Mouse (Mus musculus) stomach, embryonic 14.5 days (tissue): ENCODE measurements around the gene Khdc1a. TPM values are rescaled to one million over a fixed set of nuclear protein-coding genes. Genes with fewer than 3 reads are reported as not detected.
A peak's percentile ranks its signal among the peaks of the same experiment; 100 is the strongest.
"Not testable (repeated sequence)": the region's sequence is repeated elsewhere in the genome, so short reads cannot be mapped to it uniquely, and the experiment has no call there.

Source experiments
- ATAC-seq: fragments of 200-750 bp; cut with Nextera tagmentation; 2 replicates; pipeline ENCODE4 v1.8.0; 2017; ENCODE audit warnings: low read depth, moderate TSS enrichment; ENCODE audit not compliant: insufficient number of reproducible peaks, insufficient read depth, low FRiP score
- H3K27ac ChIP-seq: fragments of 300-500 bp; sonication (generic); 2 replicates; pipeline ENCODE4 v1.5.1; 2014; ENCODE audit warnings: mild to moderate bottlenecking, low read length, moderate library complexity, mixed read lengths
- H3K27me3 ChIP-seq: fragments of 300-500 bp; sonication (generic); 2 replicates; pipeline ENCODE4 v1.6.1; 2014; ENCODE audit warnings: low read length, control low read depth, mixed read lengths; ENCODE audit not compliant: control insufficient read depth, insufficient read depth
- H3K36me3 ChIP-seq: fragments of 300-500 bp; sonication (generic); 2 replicates; pipeline ENCODE4 v1.6.1; 2014; ENCODE audit warnings: mild to moderate bottlenecking, control low read depth, low read length, moderate library complexity, mixed read lengths; ENCODE audit not compliant: control insufficient read depth, insufficient read depth
- H3K4me1 ChIP-seq: fragments of 300-500 bp; sonication (generic); 2 replicates; pipeline ENCODE4 v1.6.1; 2014; ENCODE audit warnings: low read length, control low read depth, mixed read lengths; ENCODE audit not compliant: control insufficient read depth, insufficient read depth
- H3K4me2 ChIP-seq: fragments of 300-500 bp; sonication (generic); replicated peaks from 2 replicates; pipeline ENCODE4 v1.6.1; 2014; ENCODE audit warnings: low read depth, low read length, control low read depth
- H3K4me3 ChIP-seq: fragments of 300-500 bp; sonication (generic); 2 replicates; pipeline ENCODE4 v1.5.1; 2014; ENCODE audit warnings: low read depth, low read length, control low read depth
- H3K9ac ChIP-seq: fragments of 300-500 bp; sonication (generic); replicated peaks from 2 replicates; pipeline ENCODE4 v1.6.1; 2014; ENCODE audit warnings: low read depth, mild to moderate bottlenecking, control low read depth, low read length, moderate library complexity, mixed read lengths
- H3K9me3 ChIP-seq: fragments of 300-500 bp; sonication (generic); 2 replicates; pipeline ENCODE4 v1.6.1; 2016; ENCODE audit warnings: low read depth, low read length, control low read depth; ENCODE audit not compliant: control insufficient read depth
- WGBS: fragments of 180-500 bp; shearing (Covaris S2); extraction: QIAGEN DNeasy Blood & Tissue Kit; methylation state at CpG from one replicate; pipeline ENCODE4 v1.1.7; 2014; 5-methylcytosine and 5-hydroxymethylcytosine counted together
- polyA plus RNA-seq: library from polyadenylated mRNA; unstranded; fragments of >200 nt; fragmentation: Nextera tagmentation; extraction: Ambion mirVana; gene quantifications from 2 replicates; pipeline ENCODE4 v1.2.1, GENCODE M21; 2014

The Khdc1a gene
- polyA plus RNA-seq, 1 experiment from 2014 or later: not detected

DNA sequence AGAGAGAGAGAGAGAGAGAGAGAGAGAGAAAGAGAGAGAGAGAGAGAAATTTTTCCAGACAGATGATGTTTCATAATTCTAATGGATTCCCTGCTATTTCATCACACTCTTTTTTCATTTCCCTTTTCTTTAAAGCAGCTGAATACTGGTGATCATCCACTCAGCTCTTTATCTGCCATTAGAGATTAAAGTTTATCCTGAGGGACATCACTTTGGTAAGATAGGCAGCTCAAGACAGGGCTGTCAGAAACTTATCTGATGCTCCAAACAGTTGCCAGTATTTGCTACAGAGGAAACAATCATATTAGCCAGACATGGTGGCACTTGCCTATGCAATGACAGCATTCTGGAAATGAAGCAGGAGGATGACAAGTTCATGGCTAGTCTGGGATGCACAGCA, 31.2 kb upstream of the Khdc1a start:
- Histone ChIP-seq H3K4me2 (no peak overlapping the region), H3K27me3 (no peaks in the 10 kb centered on the region), H3K36me3 (no peaks in the 10 kb centered on the region), H3K27ac (no peak overlapping the region), H3K4me1 (no peaks in the 10 kb centered on the region), H3K9me3 (no peaks in the 10 kb centered on the region), H3K9ac (no peak overlapping the region), H3K4me3 (no peak overlapping the region)
- ATAC-seq: no peak

DNA sequence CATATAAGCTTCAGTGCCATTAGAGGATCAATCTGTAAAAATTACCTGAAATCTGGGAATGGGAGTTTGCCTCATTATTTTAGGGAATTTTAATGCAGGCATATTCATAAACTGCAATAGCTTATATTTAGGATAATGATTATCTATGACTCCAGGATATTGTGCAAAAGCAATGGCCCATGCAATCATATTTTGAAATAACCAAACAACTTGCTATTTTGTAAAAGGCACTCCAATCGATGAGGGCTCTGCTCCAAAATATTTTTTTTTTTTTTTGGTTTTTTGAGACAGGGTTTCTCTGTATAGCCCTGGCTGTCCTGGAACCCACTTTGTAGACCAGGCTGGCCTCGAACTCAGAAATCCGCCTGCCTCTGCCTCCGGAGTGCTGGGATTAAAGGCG, 29.2 kb upstream of the Khdc1a start:
- H3K9ac ChIP-seq, H3K27me3 ChIP-seq, H3K4me2 ChIP-seq, ATAC-seq, H3K4me3 ChIP-seq, H3K27ac ChIP-seq, H3K4me1 ChIP-seq, H3K9me3 ChIP-seq, H3K36me3 ChIP-seq: not testable (repeated sequence)
- WGBS: 94% methylated on average over 5 of the region's 5 CpGs

DNA sequence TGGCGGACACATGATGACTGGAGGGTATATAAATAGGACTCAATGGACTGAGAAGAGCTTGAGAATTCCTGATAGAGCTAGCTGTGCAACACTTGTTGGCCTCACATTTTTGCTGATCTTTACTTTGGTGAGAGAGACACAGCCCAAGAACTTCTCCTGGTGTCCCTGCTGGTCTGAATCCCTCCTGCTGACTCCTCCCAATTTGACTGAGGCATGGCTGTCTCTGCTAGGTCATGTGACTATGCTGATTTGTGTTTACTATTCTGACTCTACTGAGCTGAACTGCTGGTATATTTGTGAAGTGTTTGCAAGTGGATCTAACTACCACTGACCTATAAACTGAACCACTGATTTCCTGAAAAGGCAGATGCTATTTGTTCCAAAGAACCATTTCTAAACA, 27.8 kb upstream of the Khdc1a start:
- 86% methylated on average over 1 of the region's 1 CpGs for WGBS
- Histone ChIP-seq H3K9ac (no peak overlapping the region), H3K36me3 (no peaks in the 10 kb centered on the region), H3K9me3 (no peaks in the 10 kb centered on the region; the same call in 1 of the 2 replicates), H3K4me1 (no peaks in the 10 kb centered on the region), H3K4me3 (no peak overlapping the region), H3K27me3 (no peaks in the 10 kb centered on the region), H3K4me2 (no peak overlapping the region), H3K27ac (no peak overlapping the region)
- no peak for ATAC-seq

DNA sequence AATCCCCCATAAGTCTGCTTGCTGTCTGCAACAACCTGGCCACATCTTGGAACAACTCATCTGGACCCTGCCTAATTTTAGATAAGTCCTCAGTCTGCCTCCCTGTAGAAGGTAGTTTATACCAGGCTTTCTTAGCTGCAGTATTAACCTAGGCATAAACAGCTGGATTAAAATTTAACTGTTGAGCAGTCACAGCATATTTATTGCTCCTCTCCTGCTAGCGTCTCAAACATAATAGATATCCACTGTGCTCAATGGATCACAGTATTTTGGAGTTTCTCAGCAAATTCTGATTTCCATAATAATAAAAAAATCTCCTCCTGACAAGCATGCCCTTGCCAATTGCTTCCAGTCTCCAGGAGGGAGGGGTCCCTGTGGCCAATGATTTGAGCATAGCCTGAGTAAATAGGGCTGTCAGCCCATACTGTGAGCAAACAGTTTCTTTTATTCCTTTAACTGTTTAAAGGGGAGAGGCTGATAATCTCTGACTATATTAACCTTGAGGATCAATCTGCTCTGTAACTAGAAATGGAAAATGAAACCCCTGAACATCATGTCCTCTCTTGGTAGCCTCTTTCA, 25.4 kb upstream of the Khdc1a start:
- H3K4me1 ChIP-seq: no peaks in the 10 kb centered on the region
- no peak overlapping the region for H3K9ac ChIP-seq
- no peaks in the 10 kb centered on the region; the same call in 1 of the 2 replicates for H3K9me3 ChIP-seq
- no peak overlapping the region for H3K4me3 ChIP-seq
- no peak overlapping the region for H3K27ac ChIP-seq
- H3K4me2 ChIP-seq: no peak overlapping the region
- no peaks in the 10 kb centered on the region for H3K36me3 ChIP-seq
- 31% methylated on average over 1 of the region's 1 CpGs for WGBS
- peak; percentile 84; the same call in 1 of the 2 replicates for ATAC-seq
- no peaks in the 10 kb centered on the region for H3K27me3 ChIP-seq

DNA sequence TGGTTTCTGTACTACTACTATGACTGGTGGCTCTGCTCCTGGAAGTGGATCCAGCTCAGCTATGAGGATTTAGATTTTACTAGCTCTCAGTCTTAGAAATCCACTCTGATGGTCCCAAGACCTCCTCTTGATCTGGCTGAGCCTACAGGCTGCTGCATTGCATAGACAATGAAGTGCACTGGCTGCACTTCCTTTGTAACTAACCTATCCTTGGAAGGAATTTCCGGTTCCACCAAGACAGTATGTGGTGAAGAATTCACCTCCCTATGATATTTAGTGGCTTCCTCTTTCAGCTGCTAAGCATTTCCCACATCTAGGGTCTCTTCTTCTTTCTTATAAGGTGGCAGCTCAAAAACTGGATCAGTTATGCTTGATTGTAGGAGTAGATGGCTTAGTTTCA, 24.8 kb upstream of the Khdc1a start:
- Histone ChIP-seq H3K27ac (no peak overlapping the region; the same call in 1 of the 2 replicates), H3K9me3 (no peaks in the 10 kb centered on the region; the same call in 1 of the 2 replicates), H3K36me3 (no peaks in the 10 kb centered on the region), H3K4me3 (no peak overlapping the region), H3K4me2 (no peak overlapping the region), H3K27me3 (no peaks in the 10 kb centered on the region), H3K4me1 (no peaks in the 10 kb centered on the region), H3K9ac (no peak overlapping the region)
- no peak for ATAC-seq
- 86% methylated on average over 1 of the region's 1 CpGs for WGBS

DNA sequence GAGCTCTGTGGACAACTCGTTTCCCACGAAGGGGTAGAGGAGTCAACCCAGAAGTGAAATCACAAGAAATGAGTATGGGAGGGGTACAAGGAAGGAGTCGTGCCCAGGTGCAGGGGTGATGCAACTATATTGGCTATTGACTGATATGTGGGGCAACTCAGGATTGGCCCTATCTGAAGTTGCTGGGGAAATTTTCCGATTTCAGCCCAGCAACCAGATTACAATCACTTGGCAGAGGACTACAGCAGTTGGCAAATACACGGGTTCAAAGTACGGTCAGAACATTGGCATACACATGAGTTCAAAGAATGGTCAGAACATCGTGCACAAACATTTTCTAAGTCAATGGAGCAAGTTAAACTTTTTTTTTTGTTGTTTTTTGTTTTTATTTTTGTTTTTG, 22.7 kb upstream of the Khdc1a start:
- ATAC-seq: no peak
- Histone ChIP-seq H3K36me3 (no peaks in the 10 kb centered on the region), H3K9ac (no peak overlapping the region), H3K4me3 (no peak overlapping the region), H3K27me3 (no peaks in the 10 kb centered on the region), H3K4me1 (no peaks in the 10 kb centered on the region), H3K9me3 (no peaks in the 10 kb centered on the region; the same call in 1 of the 2 replicates), H3K27ac (no peak overlapping the region), H3K4me2 (no peak overlapping the region)
- 92% methylated on average over 7 of the region's 7 CpGs for WGBS

DNA sequence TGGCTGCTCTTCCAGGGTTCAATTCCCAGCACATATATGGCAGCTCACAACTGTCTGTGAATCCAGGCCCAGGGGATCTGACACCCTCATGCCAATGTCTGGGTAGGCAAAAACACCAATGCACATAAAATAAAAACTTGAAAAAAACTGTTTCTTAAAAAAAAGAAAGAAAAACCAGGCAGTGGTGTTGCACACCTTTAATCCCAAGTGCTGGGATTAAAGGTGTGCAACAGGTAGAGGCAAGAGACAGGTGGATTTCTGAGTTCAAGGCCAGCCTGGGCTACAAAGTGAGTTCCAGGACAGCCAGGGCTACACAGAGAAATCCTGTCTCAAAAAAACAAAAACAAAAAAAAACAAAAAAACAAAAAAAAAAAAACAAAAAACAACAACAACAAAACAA, 18.3 kb upstream of the Khdc1a start:
- not testable (repeated sequence) for H3K4me3 ChIP-seq, H3K4me1 ChIP-seq, H3K9ac ChIP-seq, ATAC-seq, H3K9me3 ChIP-seq, H3K27ac ChIP-seq, H3K4me2 ChIP-seq, H3K36me3 ChIP-seq, H3K27me3 ChIP-seq

DNA sequence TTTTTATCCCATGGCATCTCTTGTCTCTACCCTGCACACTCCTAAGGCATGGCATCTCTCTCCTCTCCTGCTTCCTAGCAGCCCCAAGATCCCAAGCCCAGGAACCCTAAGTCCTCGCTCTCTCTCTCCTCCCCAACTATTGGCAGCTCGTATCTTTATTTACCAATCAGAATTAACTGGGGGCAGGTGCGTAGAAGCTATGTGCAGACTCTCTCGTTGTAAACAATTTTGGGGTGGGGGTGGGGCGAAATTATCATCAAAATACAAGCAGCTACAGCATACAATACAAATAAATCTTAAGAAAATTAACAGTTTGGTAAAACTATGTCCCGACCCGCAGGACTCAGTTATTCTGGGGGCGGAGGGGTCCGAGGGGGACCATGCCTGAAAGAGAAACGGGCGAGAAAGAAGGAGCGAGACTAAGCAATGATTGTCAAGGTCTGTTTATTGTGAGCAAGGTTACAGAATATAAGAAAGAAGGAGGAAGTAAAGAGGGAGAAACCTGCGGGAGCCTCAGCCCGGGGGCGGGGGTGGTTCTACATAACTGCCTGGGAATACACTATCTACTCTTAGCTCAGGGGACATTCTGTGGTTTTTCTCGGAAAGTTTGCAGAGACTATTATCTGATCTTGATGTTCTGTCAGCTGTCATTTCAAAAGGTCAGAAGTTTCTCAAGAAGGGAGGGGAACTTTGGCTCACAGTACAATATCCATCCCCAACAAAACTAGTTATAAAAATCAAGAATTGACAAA, 16.0 kb upstream of the Khdc1a start:
- no peak for ATAC-seq
- WGBS: 78% methylated on average over 16 of the region's 16 CpGs
- no peaks in the 10 kb centered on the region for H3K4me1 ChIP-seq

DNA sequence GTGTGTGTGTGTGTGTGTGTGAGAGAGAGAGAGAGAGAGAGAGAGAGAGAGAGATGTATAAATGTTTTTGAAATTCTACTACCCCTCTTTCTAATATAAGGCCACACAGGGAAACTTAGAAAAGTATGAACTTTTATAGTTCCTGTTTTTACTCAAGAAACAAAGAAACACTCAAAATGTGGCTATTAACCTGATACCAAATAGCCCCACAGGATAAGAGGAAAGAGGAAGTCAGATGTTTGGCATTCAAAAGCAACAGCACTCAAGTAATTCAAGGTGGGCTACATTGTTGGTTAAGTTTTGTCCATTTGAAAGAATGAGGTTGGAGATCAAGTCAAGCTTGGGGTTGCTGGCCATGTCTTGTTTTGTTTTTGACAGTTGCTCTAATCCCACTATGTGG, 13.6 kb upstream of the Khdc1a start:
- no peak overlapping the region for H3K9ac ChIP-seq
- H3K27ac ChIP-seq: no peak overlapping the region
- ATAC-seq: no peak
- H3K36me3 ChIP-seq: no peaks in the 10 kb centered on the region
- H3K4me2 ChIP-seq: no peak overlapping the region
- H3K9me3 ChIP-seq: no peaks in the 10 kb centered on the region
- no peak overlapping the region for H3K4me3 ChIP-seq
- no peaks in the 10 kb centered on the region for H3K27me3 ChIP-seq
- no peaks in the 10 kb centered on the region for H3K4me1 ChIP-seq

More for the DNA sequence above, 16.0 kb upstream of the Khdc1a start:
- H3K4me3 ChIP-seq: no peak overlapping the region
- no peaks in the 10 kb centered on the region for H3K27me3 ChIP-seq
- no peaks in the 10 kb centered on the region for H3K9me3 ChIP-seq
- H3K4me2 ChIP-seq: no peak overlapping the region
- no peak overlapping the region for H3K9ac ChIP-seq
- H3K27ac ChIP-seq: no peak overlapping the region
- no peaks in the 10 kb centered on the region for H3K36me3 ChIP-seq
